In genomic region chr2:68283021-68283548, GRCm38 (mm10) we compare ENCODE assay signal across 18 mouse cellular contexts.
DNase-seq lines count a peak whose midpoint lies in the region; ATAC-seq and TF ChIP-seq lines count a peak whose summit lies in the region.
"Had no signal": no experiment of that assay in that cellular context is flagged by ENCODE, and none has a peak within 500 bp of the region (broad histone marks: within the 10 kb centered on the region; RNA-seq: fewer than 3 reads in every experiment).

No protein-coding gene starts in this region.

- 0 out of 2 replicates have a peak, but pooled peaks cover 5% of the 10 kb centered on the region for H3K4me1 ChIP-seq in midbrain, embryonic 13.5 days (replicated peaks)
- H3K4me1 ChIP-seq in midbrain, embryonic 11.5 days (ENCODE audit: control insufficient read depth, insufficient read depth, low read length) = no peaks in the 10 kb centered on the region
- no peaks in the 10 kb centered on the region for H3K4me1 ChIP-seq in forebrain, embryonic 14.5 days (ENCODE audit: control insufficient read depth, insufficient read depth, low read length)
- peaks cover 3% of the 10 kb centered on the region; the same call in 1 of the 2 replicates for H3K4me1 ChIP-seq in olfactory bulb, adult 2 months (ENCODE audit: control insufficient read depth, insufficient read depth, low read length)
- H3K4me1 ChIP-seq: embryonic facial prominence, embryonic 12.5 days had no signal

- no peaks in the 10 kb centered on the region for H3K9me3 ChIP-seq in midbrain, embryonic 13.5 days
- H3K9me3 ChIP-seq in midbrain, embryonic 11.5 days (ENCODE audit: control insufficient read depth, low read length) = no peaks in the 10 kb centered on the region
- 0 out of 2 replicates have a peak, but pooled peaks cover 6% of the 10 kb centered on the region for H3K9me3 ChIP-seq in forebrain, embryonic 14.5 days (replicated peaks; ENCODE audit: control insufficient read depth, low read length)
- H3K9me3 ChIP-seq: embryonic facial prominence, embryonic 12.5 days had no signal

- WGBS in midbrain, embryonic 13.5 days = 62% methylated on average over 6 of the region's 6 CpGs
- 89% methylated on average over 6 of the region's 6 CpGs for WGBS in midbrain, embryonic 11.5 days
- 65% methylated on average over 6 of the region's 6 CpGs for whole genome bisulfite sequencing in forebrain, embryonic 14.5 days
- 58% methylated on average over 6 of the region's 6 CpGs for WGBS in olfactory bulb, adult 2 months

- peak; percentile 78 for ATAC-seq in midbrain, embryonic 13.5 days
- no peak for ATAC-seq in midbrain, embryonic 11.5 days (ENCODE audit: low FRiP score)
- peak; percentile 76 for ATAC-seq in forebrain, embryonic 14.5 days
- ATAC-seq: hindbrain, postnatal 0 days; Patski had no signal

- H3K9ac ChIP-seq in midbrain, embryonic 13.5 days (replicated peaks) = no peak overlapping the region
- no peak overlapping the region for H3K9ac ChIP-seq in midbrain, embryonic 11.5 days (ENCODE audit: low read length)
- H3K9ac ChIP-seq in forebrain, embryonic 14.5 days (ENCODE audit: low read length) = no peak overlapping the region
- H3K9ac ChIP-seq: embryonic facial prominence, embryonic 12.5 days had no signal

- no peak for TF ChIP-seq POLR2A in olfactory bulb, adult 2 months (IDR thresholded peaks at IDR 0.05; ENCODE audit: insufficient read depth, low read depth, low read length)

- no peak overlapping the region for H3K4me3 ChIP-seq in midbrain, embryonic 13.5 days (replicated peaks)
- H3K4me3 ChIP-seq in midbrain, embryonic 11.5 days (ENCODE audit: low read depth, low read length) = no peak overlapping the region
- no peak overlapping the region for H3K4me3 ChIP-seq in forebrain, embryonic 14.5 days (ENCODE audit: low read depth, low read length)
- H3K4me3 ChIP-seq in olfactory bulb, adult 2 months (ENCODE audit: insufficient read depth, low read depth, low read length) = no peak overlapping the region
- H3K4me3 ChIP-seq: embryonic facial prominence, embryonic 12.5 days had no signal

- peak; percentile 10 for DNase-seq in gastrocnemius, postnatal 14 days
- no peak for DNase-seq in gastrocnemius, adult 18-20 months (ENCODE audit: low spot score)
- no peak for DNase-seq in midbrain, embryonic 11.5 days (ENCODE audit: low spot score, missing footprints)
- peak; percentile 62 for DNase-seq in forebrain, embryonic 14.5 days (ENCODE audit: low spot score)
- no peak for DNase-seq in lung, postnatal 36 days
- no peak for DNase-seq in B cell, adult 2 months
- DNase-seq: cerebellum, adult 11-12 months; kidney, adult 18-20 months; kidney, postnatal 36 days; liver; lung, adult 18-20 months; thymus, postnatal 36 days had no signal

- no peaks in the 10 kb centered on the region for H3K27me3 ChIP-seq in midbrain, embryonic 13.5 days
- H3K27me3 ChIP-seq in midbrain, embryonic 11.5 days (ENCODE audit: control insufficient read depth, insufficient read depth, low read length) = no peaks in the 10 kb centered on the region
- no peaks in the 10 kb centered on the region for H3K27me3 ChIP-seq in forebrain, embryonic 14.5 days (replicated peaks; ENCODE audit: control insufficient read depth, insufficient read depth, low read length)
- H3K27me3 ChIP-seq: embryonic facial prominence, embryonic 12.5 days; Patski had no signal

- no peak overlapping the region for H3K4me2 ChIP-seq in midbrain, embryonic 13.5 days (replicated peaks)
- no peak overlapping the region for H3K4me2 ChIP-seq in midbrain, embryonic 11.5 days
- H3K4me2 ChIP-seq in forebrain, embryonic 14.5 days (ENCODE audit: low read length) = no peak overlapping the region
- H3K4me2 ChIP-seq: embryonic facial prominence, embryonic 12.5 days had no signal

- intact Hi-C loops in gastrocnemius, postnatal 14 days (cut with DNase I; ENCODE audit: low total_unique reads) = no loop called here

- no peak for TF ChIP-seq CTCF in olfactory bulb, adult 2 months (IDR thresholded peaks at IDR 0.05; ENCODE audit: insufficient read depth, low read depth, low read length)

- H3K27ac ChIP-seq in midbrain, embryonic 13.5 days = peak overlapping the region; percentile 55; the same call in 1 of the 2 replicates
- H3K27ac ChIP-seq in midbrain, embryonic 11.5 days (ENCODE audit: low read depth, low read length) = no peak overlapping the region
- no peak overlapping the region for H3K27ac ChIP-seq in forebrain, embryonic 14.5 days (ENCODE audit: low read depth, low read length)
- peak overlapping the region; percentile 13; the same call in 1 of the 2 replicates for H3K27ac ChIP-seq in olfactory bulb, adult 2 months (ENCODE audit: insufficient read depth, low read depth, low read length)
- H3K27ac ChIP-seq: embryonic facial prominence, embryonic 12.5 days; hindbrain, postnatal 0 days; macrophage had no signal

- peaks cover 16% of the 10 kb centered on the region for H3K36me3 ChIP-seq in midbrain, embryonic 13.5 days
- H3K36me3 ChIP-seq in midbrain, embryonic 11.5 days (ENCODE audit: control insufficient read depth, insufficient read depth, low read length) = 0 out of 2 replicates have a peak, but pooled peaks cover 6% of the 10 kb centered on the region
- peaks cover 4% of the 10 kb centered on the region; the same call in 1 of the 2 replicates for H3K36me3 ChIP-seq in forebrain, embryonic 14.5 days (ENCODE audit: control insufficient read depth, insufficient read depth, low read length)
- H3K36me3 ChIP-seq: embryonic facial prominence, embryonic 12.5 days had no signal

Comparison
In these comparisons a context has a peak if more than half of its experiments do, and no peak if none do; other contexts are left out.
1. DNase-seq: peak in gastrocnemius, postnatal 14 days (single experiment) and forebrain, embryonic 14.5 days (single experiment); none in gastrocnemius, adult 18-20 months (single experiment), midbrain, embryonic 11.5 days (single experiment), lung, postnatal 36 days (single experiment) and B cell, adult 2 months (0 of 2).
2. H3K27ac ChIP-seq: peak in midbrain, embryonic 13.5 days (single experiment) and olfactory bulb, adult 2 months (single experiment); none in midbrain, embryonic 11.5 days (single experiment) and forebrain, embryonic 14.5 days (single experiment).